Mouse (Mus musculus) CH12.LX (cell line): ENCODE measurements at regions not wholly inside any gene's neighbourhood (a gene's known extent, or its start where the extent isn't known, plus 50 kb on each side); places are given as distances from the start of the nearest gene placed in this dataset.

ENCODE experiments used
- DNase-seq: peaks from one replicate; pipeline ENCODE4 v3.0.0-alpha.2; 2013; ENCODE audit errors: extremely low read depth
- H3K27ac ChIP-seq: 2 replicates; pipeline ENCODE4 v1.5.1; 2012; ENCODE audit warnings: low read depth, mild to moderate bottlenecking, control low read depth, moderate library complexity; ENCODE audit not compliant: insufficient read depth
- H3K27me3 ChIP-seq: replicated peaks from 2 replicates; pipeline ENCODE3; 2012; ENCODE audit warnings: inconsistent platforms
- H3K36me3 ChIP-seq, 2 experiments: replicated peaks in 1 of 2; 2 replicates each; pipeline versions ENCODE3 to v1.6.1; 2012; ENCODE audit warnings: inconsistent platforms in 1 of 2, low read length in 1 of 2, mild to moderate bottlenecking in 1 of 2, mixed read lengths in 1 of 2, moderate library complexity in 1 of 2; ENCODE audit not compliant: control insufficient read depth in 1 of 2, insufficient read depth in 1 of 2
- H3K4me1 ChIP-seq, 2 experiments: 2 replicates each; pipeline ENCODE4 v1.6.1; 2012; ENCODE audit warnings: inconsistent platforms in 1 of 2, moderate library complexity in 1 of 2; ENCODE audit not compliant: insufficient read depth in 2 of 2, control insufficient read depth in 1 of 2
- H3K4me2 ChIP-seq: 2 replicates; pipeline ENCODE4 v1.6.1; 2012; ENCODE audit warnings: low read depth, mild to moderate bottlenecking, control low read depth; ENCODE audit not compliant: poor library complexity, insufficient read depth, severe bottlenecking
- H3K4me3 ChIP-seq, 3 experiments: fragments of 150-350 bp in 1 of 3; sonication (generic) in 1 of 3; replicated peaks in 1 of 3; 2 replicates each; pipeline versions ENCODE3 to v1.5.1; 2011 to 2012; ENCODE audit warnings: low read depth in 2 of 3, low read length in 2 of 3, mild to moderate bottlenecking in 2 of 3, moderate library complexity in 2 of 3, control low read depth in 1 of 3, improper control_type of control experiment in 1 of 3, inconsistent platforms in 1 of 3, mixed read lengths in 1 of 3; ENCODE audit not compliant: poor library complexity in 1 of 3
- H3K79me2 ChIP-seq: replicated peaks from 2 replicates; pipeline ENCODE4 v1.6.1; 2012; ENCODE audit warnings: mild to moderate bottlenecking, moderate library complexity; ENCODE audit not compliant: control insufficient read depth, poor library complexity, insufficient read depth, severe bottlenecking; ENCODE audit errors: extremely low read depth
- H3K9ac ChIP-seq: 2 replicates; pipeline ENCODE4 v1.6.1; 2012; ENCODE audit warnings: low read depth, mild to moderate bottlenecking, control low read depth, moderate library complexity; ENCODE audit not compliant: insufficient read depth
- H3K9me3 ChIP-seq: replicated peaks from 2 replicates; pipeline ENCODE3; 2012; ENCODE audit warnings: low read length, inconsistent platforms, mixed read lengths
- ELF1 ChIP-seq: IDR thresholded peaks from 2 replicates; pipeline ENCODE4 v1.6.1; 2014; ENCODE audit warnings: low read depth, mild to moderate bottlenecking, inconsistent platforms, low read length, improper control_type of control experiment
- EP300 ChIP-seq: IDR thresholded peaks from 2 replicates; pipeline ENCODE4 v1.6.1; 2011; ENCODE audit warnings: low read length, improper control_type of control experiment
- GABPA ChIP-seq: IDR thresholded peaks from 2 replicates; pipeline ENCODE4 v1.6.1; 2012; ENCODE audit warnings: low read depth, low read length, improper control_type of control experiment, inconsistent platforms; ENCODE audit not compliant: insufficient replicate concordance
- JUND ChIP-seq: conservative IDR thresholded peaks from 2 replicates; pipeline ENCODE4 v1.6.1; 2011; ENCODE audit warnings: low read depth, low read length, improper control_type of control experiment
- MAFK ChIP-seq: IDR thresholded peaks from 2 replicates; pipeline ENCODE4 v1.6.1; 2011; ENCODE audit warnings: low read length, improper control_type of control experiment; ENCODE audit not compliant: insufficient replicate concordance
- MAZ ChIP-seq: IDR thresholded peaks from 2 replicates; pipeline ENCODE4 v1.6.1; 2012; ENCODE audit warnings: low read depth, mild to moderate bottlenecking, inconsistent platforms, low read length, improper control_type of control experiment, moderate library complexity
- MEF2A ChIP-seq: IDR thresholded peaks from 2 replicates; pipeline ENCODE4 v1.6.1; 2014; ENCODE audit warnings: low read depth, mild to moderate bottlenecking, inconsistent platforms, low read length, improper control_type of control experiment, borderline replicate concordance
- NELFE ChIP-seq: IDR thresholded peaks from 2 replicates; pipeline ENCODE4 v1.6.1; 2011; ENCODE audit warnings: low read depth, low read length, improper control_type of control experiment
- PAX5 ChIP-seq: IDR thresholded peaks from 2 replicates; pipeline ENCODE4 v1.6.1; 2012; ENCODE audit warnings: low read length, inconsistent platforms, mixed read lengths
- RCOR1 ChIP-seq: conservative IDR thresholded peaks from 2 replicates; pipeline ENCODE4 v1.6.1; 2012; ENCODE audit warnings: low read depth, mild to moderate bottlenecking, inconsistent platforms, low read length, improper control_type of control experiment
- SIN3A ChIP-seq: IDR thresholded peaks from 2 replicates; pipeline ENCODE4 v1.6.1; 2012; ENCODE audit warnings: low read length, improper control_type of control experiment, inconsistent platforms
- TBP ChIP-seq: conservative IDR thresholded peaks from 2 replicates; pipeline ENCODE4 v1.6.1; 2011; ENCODE audit warnings: low read depth, low read length, improper control_type of control experiment
- TCF12 ChIP-seq: IDR thresholded peaks from 2 replicates; pipeline ENCODE4 v1.6.1; 2014; ENCODE audit warnings: low read depth, mild to moderate bottlenecking, inconsistent platforms, low read length, improper control_type of control experiment
- UBTF ChIP-seq: IDR thresholded peaks from 2 replicates; pipeline ENCODE4 v1.6.1; 2012; ENCODE audit warnings: low read depth, mild to moderate bottlenecking, inconsistent platforms, low read length, improper control_type of control experiment, moderate library complexity
- USF1 ChIP-seq: IDR thresholded peaks from 2 replicates; pipeline ENCODE4 v1.6.1; 2014; ENCODE audit warnings: low read depth, mild to moderate bottlenecking, inconsistent platforms, low read length, improper control_type of control experiment
- ZKSCAN1 ChIP-seq: IDR thresholded peaks from 2 replicates; pipeline ENCODE4 v1.6.1; 2012; ENCODE audit warnings: low read depth, inconsistent platforms, low read length, improper control_type of control experiment, borderline replicate concordance
- ZNF384 ChIP-seq: IDR thresholded peaks from 2 replicates; pipeline ENCODE4 v1.6.1; 2012; ENCODE audit warnings: low read depth, low read length, improper control_type of control experiment, inconsistent platforms
- dilution Hi-C: fragments of 300-500 bp; cut with MboI; formaldehyde crosslinking; loops from 2 replicates; pipeline ENCODE4 v1.14.3; 2020; ENCODE audit warnings: low sequenced_read_pairs; ENCODE audit not compliant: extremely low pct_unique_long_range_greater_than_20kb, extremely low pct_ligation_motif_present
- in situ Hi-C: fragments of 300-500 bp; cut with MboI; formaldehyde crosslinking; loops from 3 replicates; pipeline ENCODE4 v1.14.3; 2019; ENCODE audit warnings: low sequenced_read_pairs, low pct_ligation_motif_present, low pct_unique_long_range_greater_than_20kb, mixed read lengths

GRCm38 (mm10) chr13:111946811-111947210 lies 138.0 kb upstream of the Map3k1 start:
- TF ChIP-seq TCF12 (no peak), EP300 (no peak), GABPA (no peak), JUND (no peak)
- Histone ChIP-seq H3K9me3 (no peaks in the 10 kb centered on the region), H3K4me3 (no peak overlapping the region), H3K27me3 (no peaks in the 10 kb centered on the region), H3K27ac (no peak overlapping the region), H3K79me2 (no peaks in the 10 kb centered on the region), H3K4me2 (no peak overlapping the region), H3K9ac (no peak overlapping the region), H3K36me3 (no peaks in the 10 kb centered on the region), H3K4me1 (peaks cover 2 to 45% of the 10 kb centered on the region in 2 experiments; a peak in 2 of 4 replicates)
- dilution Hi-C loops (no loop called here), in situ Hi-C loops (no loop called here)
- DNase-seq, result no peak

GRCm38 (mm10) chr13:111948395-111948794 lies 139.6 kb upstream of the Map3k1 start:
- TF ChIP-seq MAFK, result no peak
- no peak for TF ChIP-seq TBP
- TF ChIP-seq UBTF, result no peak
- no peak for TF ChIP-seq NELFE
- TF ChIP-seq MEF2A, result no peak
- TF ChIP-seq RCOR1, result no peak
- no peak for TF ChIP-seq USF1
- no peak for TF ChIP-seq ZNF384
- no peak for TF ChIP-seq JUND
- TF ChIP-seq SIN3A, result no peak
- TF ChIP-seq ZKSCAN1, result no peak
- no peak for TF ChIP-seq PAX5
- in situ Hi-C loops, result no loop called here
- dilution Hi-C loops, result no loop called here
- Histone ChIP-seq H3K4me2 (no peak overlapping the region), H3K36me3 (no peaks in the 10 kb centered on the region), H3K4me1 (peaks cover 2 to 39% of the 10 kb centered on the region in 2 experiments; a peak in 2 of 4 replicates), H3K9me3 (no peaks in the 10 kb centered on the region), H3K79me2 (no peaks in the 10 kb centered on the region), H3K27me3 (no peaks in the 10 kb centered on the region), H3K27ac (no peak overlapping the region), H3K9ac (no peak overlapping the region), H3K4me3 (no peak overlapping the region)
- DNase-seq, result no peak

DNA sequence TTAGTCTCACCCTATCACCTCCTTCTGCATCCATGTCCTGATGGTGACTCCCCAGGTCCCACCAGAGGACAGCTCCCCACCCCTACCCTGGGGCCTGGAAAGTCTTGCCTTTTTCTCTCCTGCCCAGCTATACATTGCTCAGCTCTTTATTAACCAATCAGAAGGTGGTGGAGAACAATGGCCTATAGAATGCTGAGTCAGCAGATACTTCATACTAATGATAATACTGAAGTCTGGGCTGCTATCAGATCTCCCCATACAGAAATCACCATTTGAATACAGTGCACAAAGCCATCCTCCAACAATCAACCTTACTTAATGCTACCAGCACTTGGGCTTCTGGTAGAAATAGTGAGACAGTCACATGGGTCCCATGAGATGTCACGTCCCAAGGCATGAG lies 141.2 kb upstream of the Map3k1 start:
- H3K79me2 ChIP-seq, result no peaks in the 10 kb centered on the region
- TF ChIP-seq MAZ, result no peak
- no peak for TF ChIP-seq ELF1
- TF ChIP-seq MAFK, result peak; percentile 99
- TF ChIP-seq, all 38 proteins: peak for 1
- dilution Hi-C loops, result no loop called here
- DNase-seq, result no peak
- no peak overlapping the region for H3K4me3 ChIP-seq
- H3K9me3 ChIP-seq, result no peaks in the 10 kb centered on the region
- H3K9ac ChIP-seq, result no peak overlapping the region
- in situ Hi-C loops, result no loop called here
- no peak overlapping the region for H3K4me2 ChIP-seq
- H3K36me3 ChIP-seq, result no peaks in the 10 kb centered on the region
- H3K4me1 ChIP-seq, result peaks cover 2 to 33% of the 10 kb centered on the region in 2 experiments; a peak in 2 of 4 replicates
- H3K27me3 ChIP-seq, result no peaks in the 10 kb centered on the region
- H3K27ac ChIP-seq, result no peak overlapping the region
